Mouse (Mus musculus): ENCODE measurements around the gene Cgref1. TPM values are rescaled to one million over a fixed set of nuclear protein-coding genes. Genes with fewer than 3 reads are reported as not detected.

Cgref1 gene
- polyA plus RNA-seq, 1 experiment from 2014 or later = 2.3 TPM

- TF ChIP-seq CTCF (IDR thresholded peaks at IDR 0.05; ENCODE audit: low read depth) = no peak
- H3K4me3 ChIP-seq (ENCODE audit: low read depth, low read length) = peak overlapping the region; percentile 74
- ATAC-seq (ENCODE audit: insufficient read depth) = peak; percentile 90
Measured at GRCm38 (mm10) chr5:30887858-30888336, 57.5 kb downstream of the Cgref1 start.

DNA sequence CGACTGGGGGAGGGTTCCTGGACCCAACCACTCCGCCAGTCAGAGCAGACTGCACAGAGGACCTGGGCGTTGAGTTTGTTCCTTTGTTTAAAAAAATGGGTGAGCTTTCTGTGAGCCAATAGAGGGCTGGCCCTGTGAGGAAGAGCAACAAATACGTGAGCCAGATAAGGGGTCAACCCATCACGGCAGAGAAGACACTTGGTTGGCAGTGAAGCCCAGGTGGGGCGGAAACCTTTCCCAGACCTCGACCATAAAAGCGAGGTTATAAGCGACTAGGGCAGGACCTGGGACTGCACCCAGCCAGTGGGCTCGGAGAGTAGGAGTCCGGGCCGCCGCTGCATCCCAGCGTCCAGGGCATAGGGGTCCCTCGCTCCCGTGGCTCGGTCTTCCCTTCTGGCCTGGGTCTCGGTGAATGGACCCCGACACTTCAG, 58.0 kb downstream of the Cgref1 start:
- peak overlapping the region; percentile 74 for H3K4me3 ChIP-seq (ENCODE audit: low read depth, low read length)
- peaks cover 19% of the 10 kb centered on the region for H3K36me3 ChIP-seq (ENCODE audit: insufficient read depth)
- DNase-seq (peak; percentile 83), ATAC-seq (ENCODE audit: insufficient read depth) (peak; percentile 45)
- no peaks in the 10 kb centered on the region for H3K27me3 ChIP-seq (ENCODE audit: insufficient read depth, low read length)
- peak overlapping the region; percentile 75 for H3K4me2 ChIP-seq
- H3K9ac ChIP-seq = peak overlapping the region; percentile 71
- no peaks in the 10 kb centered on the region for H3K9me3 ChIP-seq (ENCODE audit: low read depth, low read length)
- H3K4me1 ChIP-seq (ENCODE audit: insufficient read depth) = peaks cover 9% of the 10 kb centered on the region; the same call in 1 of the 2 replicates
- peak overlapping the region; percentile 98 for H3K27ac ChIP-seq (ENCODE audit: low read depth)
- no peak for TF ChIP-seq CTCF (IDR thresholded peaks at IDR 0.05; ENCODE audit: low read depth)
- WGBS = under 1% methylated on average over 19 of the region's 19 CpGs

More at GRCm38 (mm10) chr5:30887858-30888336, 57.5 kb downstream of the Cgref1 start:
- under 1% methylated on average over 28 of the region's 28 CpGs for WGBS
- H3K36me3 ChIP-seq (ENCODE audit: insufficient read depth) = peaks cover 24% of the 10 kb centered on the region
- H3K27ac ChIP-seq (ENCODE audit: low read depth) = peak overlapping the region; percentile 98
- DNase-seq = peak; percentile 100
- no peaks in the 10 kb centered on the region for H3K27me3 ChIP-seq (ENCODE audit: insufficient read depth, low read length)
- H3K4me1 ChIP-seq (ENCODE audit: insufficient read depth) = peaks cover 9% of the 10 kb centered on the region; the same call in 1 of the 2 replicates
- H3K4me2 ChIP-seq = peak overlapping the region; percentile 75
- H3K9me3 ChIP-seq (ENCODE audit: low read depth, low read length) = no peaks in the 10 kb centered on the region
- H3K9ac ChIP-seq = peak overlapping the region; percentile 71

GRCm38 (mm10) chr5:30886731-30887130, 58.7 kb downstream of the Cgref1 start:
- peak overlapping the region; percentile 74 for H3K4me3 ChIP-seq (ENCODE audit: low read depth, low read length)
- peak overlapping the region; percentile 71 for H3K9ac ChIP-seq
- TF ChIP-seq CTCF (IDR thresholded peaks at IDR 0.05; ENCODE audit: low read depth) = no peak
- peaks cover 13% of the 10 kb centered on the region for H3K36me3 ChIP-seq (ENCODE audit: insufficient read depth)
- H3K9me3 ChIP-seq (ENCODE audit: low read depth, low read length) = no peaks in the 10 kb centered on the region
- H3K27ac ChIP-seq (ENCODE audit: low read depth) = peak overlapping the region; percentile 98
- peaks cover 9% of the 10 kb centered on the region; the same call in 1 of the 2 replicates for H3K4me1 ChIP-seq (ENCODE audit: insufficient read depth)
- 19% methylated on average over 5 of the region's 5 CpGs for WGBS
- DNase-seq = peak; percentile 30
- H3K4me2 ChIP-seq = peak overlapping the region; percentile 75
- no peaks in the 10 kb centered on the region for H3K27me3 ChIP-seq (ENCODE audit: insufficient read depth, low read length)
- no peak for ATAC-seq (ENCODE audit: insufficient read depth)

DNA sequence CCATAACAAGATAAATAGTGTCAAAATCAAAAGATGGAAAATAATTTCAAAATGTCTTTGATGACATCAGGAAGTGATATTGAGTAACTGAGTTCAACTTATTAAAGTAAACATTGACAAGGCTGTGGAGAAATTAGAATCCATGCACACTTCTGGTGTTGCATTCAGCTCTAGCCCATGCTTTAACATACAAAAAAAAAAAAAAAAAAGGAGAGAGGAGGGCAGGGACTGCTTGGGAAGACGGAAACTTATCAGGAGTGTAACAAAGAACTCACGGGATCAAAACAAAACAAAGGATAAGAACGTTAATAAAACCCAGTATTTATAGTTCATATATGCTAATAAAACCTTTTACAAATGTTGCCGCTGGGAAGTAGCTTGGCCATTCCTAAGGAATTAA, 59.2 kb downstream of the Cgref1 start:
- DNase-seq = no peak
- Histone ChIP-seq H3K4me2 (peak overlapping the region; percentile 75), H3K27me3 (ENCODE audit: insufficient read depth, low read length) (no peaks in the 10 kb centered on the region), H3K27ac (ENCODE audit: low read depth) (no peak overlapping the region), H3K36me3 (ENCODE audit: insufficient read depth) (peaks cover 7% of the 10 kb centered on the region), H3K4me3 (ENCODE audit: low read depth, low read length) (no peak overlapping the region), H3K9ac (no peak overlapping the region), H3K9me3 (ENCODE audit: low read depth, low read length) (no peaks in the 10 kb centered on the region), H3K4me1 (ENCODE audit: insufficient read depth) (peaks cover 9% of the 10 kb centered on the region; the same call in 1 of the 2 replicates)
- ATAC-seq (ENCODE audit: insufficient read depth) = no peak
- 35% methylated on average over 4 of the region's 4 CpGs for WGBS
- TF ChIP-seq CTCF (IDR thresholded peaks at IDR 0.05; ENCODE audit: low read depth) = no peak

Other genes with a start within 250 kb of the Cgref1 start
- 6.6 and 7.3 TPM in 2 replicates for gene Dpysl5, start 234.0 kb downstream of the Cgref1 start, polyA plus RNA-seq (2014; fragmentation: Nextera tagmentation; extraction: Ambion mirVana)
- gene Mapre3, start 130.9 kb downstream of the Cgref1 start, polyA plus RNA-seq (2014; fragmentation: Nextera tagmentation; extraction: Ambion mirVana) = 17.9 and 18.2 TPM in 2 replicates
- gene Tmem214, start 77.6 kb downstream of the Cgref1 start, polyA plus RNA-seq (2014; fragmentation: Nextera tagmentation; extraction: Ambion mirVana) = 72.3 and 72.5 TPM in 2 replicates
- gene Agbl5, start 56.9 kb downstream of the Cgref1 start, polyA plus RNA-seq (2014; fragmentation: Nextera tagmentation; extraction: Ambion mirVana) = 25.2 and 26.0 TPM in 2 replicates
- 472 and 477 TPM in 2 replicates for gene Ost4, start 37.8 kb downstream of the Cgref1 start, polyA plus RNA-seq (2014; fragmentation: Nextera tagmentation; extraction: Ambion mirVana)
- 162 and 185 TPM in 2 replicates for gene Emilin1, start 32.2 kb downstream of the Cgref1 start, polyA plus RNA-seq (2014; fragmentation: Nextera tagmentation; extraction: Ambion mirVana)
- 13.0 and 15.0 TPM in 2 replicates for gene Khk, start 24.2 kb downstream of the Cgref1 start, polyA plus RNA-seq (2014; fragmentation: Nextera tagmentation; extraction: Ambion mirVana)
- 79.8 and 99.6 TPM in 2 replicates for gene Preb, start 14.8 kb upstream of the Cgref1 start, polyA plus RNA-seq (2014; fragmentation: Nextera tagmentation; extraction: Ambion mirVana)
- 0.16 and 0.25 TPM in 2 replicates for gene Tcf23, start 23.1 kb upstream of the Cgref1 start, polyA plus RNA-seq (2014; fragmentation: Nextera tagmentation; extraction: Ambion mirVana)
- gene Atraid, start 102.7 kb upstream of the Cgref1 start, polyA plus RNA-seq (2014; fragmentation: Nextera tagmentation; extraction: Ambion mirVana) = 148 and 159 TPM in 2 replicates
- gene Slc5a6, start 103.3 kb upstream of the Cgref1 start, polyA plus RNA-seq (2014; fragmentation: Nextera tagmentation; extraction: Ambion mirVana) = 7.2 and 8.0 TPM in 2 replicates
- gene Cad, start 109.2 kb upstream of the Cgref1 start, polyA plus RNA-seq (2014; fragmentation: Nextera tagmentation; extraction: Ambion mirVana) = 38.0 and 43.4 TPM in 2 replicates
- not detected in 2 replicates for gene Dnajc5g, start 160.7 kb upstream of the Cgref1 start, polyA plus RNA-seq (2014; fragmentation: Nextera tagmentation; extraction: Ambion mirVana)
- 0.38 TPM in 1 of 2 replicates, not detected in the other for gene Slc30a3, start 162.6 kb upstream of the Cgref1 start, polyA plus RNA-seq (2014; fragmentation: Nextera tagmentation; extraction: Ambion mirVana)
- gene Trim54, start 171.1 kb upstream of the Cgref1 start, polyA plus RNA-seq (2014; fragmentation: Nextera tagmentation; extraction: Ambion mirVana) = 0.30 TPM in 1 of 2 replicates, not detected in the other
- not detected in 2 replicates for gene Ucn, start 193.2 kb upstream of the Cgref1 start, polyA plus RNA-seq (2014; fragmentation: Nextera tagmentation; extraction: Ambion mirVana)
- 55.3 and 58.3 TPM in 2 replicates for gene Mpv17, start 208.7 kb upstream of the Cgref1 start, polyA plus RNA-seq (2014; fragmentation: Nextera tagmentation; extraction: Ambion mirVana)
- 0.68 and 0.92 TPM in 2 replicates for gene Gm29609, start 234.3 kb upstream of the Cgref1 start, polyA plus RNA-seq (2014; fragmentation: Nextera tagmentation; extraction: Ambion mirVana)
- gene Gtf3c2, start 234.6 kb upstream of the Cgref1 start, polyA plus RNA-seq (2014; fragmentation: Nextera tagmentation; extraction: Ambion mirVana) = 74.1 and 78.6 TPM in 2 replicates
- 130 and 131 TPM in 2 replicates for gene Snx17, start 247.6 kb upstream of the Cgref1 start, polyA plus RNA-seq (2014; fragmentation: Nextera tagmentation; extraction: Ambion mirVana)
- 64.2 and 70.6 TPM in 2 replicates for gene Eif2b4, start 247.8 kb upstream of the Cgref1 start, polyA plus RNA-seq (2014; fragmentation: Nextera tagmentation; extraction: Ambion mirVana)